Mouse (Mus musculus) C2C12 (cell line): ENCODE measurements around the gene Col4a3.

Experiments used
- CTCF ChIP-seq: IDR thresholded peaks from one replicate; pipeline ENCODE4 v1.5.1; 2011; ENCODE audit not compliant: control insufficient read depth, insufficient read depth, insufficient read length
- FOSL1 ChIP-seq: IDR thresholded peaks from one replicate; pipeline ENCODE4 v1.8.0; 2011; ENCODE audit warnings: mild to moderate bottlenecking, low read length; ENCODE audit not compliant: poor library complexity, insufficient read depth, severe bottlenecking
- MAX ChIP-seq: IDR thresholded peaks from one replicate; pipeline ENCODE4 v1.6.1; 2011; ENCODE audit warnings: mild to moderate bottlenecking, control low read depth

GRCm38 (mm10) chr1:82641316-82641987 lies 54.7 kb downstream of the Col4a3 start:
- TF ChIP-seq CTCF, result peak; percentile 67
- no peak for TF ChIP-seq FOSL1
- TF ChIP-seq MAX, result no peak
